Mouse (Mus musculus) myocyte (in vitro differentiated cells): ENCODE measurements around the gene Wdcp. TPM values are rescaled to one million over a fixed set of nuclear protein-coding genes. Genes with fewer than 3 reads are reported as not detected.

Source experiments
- H3K27me3 ChIP-seq: one replicate; pipeline ENCODE4 v1.6.1; 2011; ENCODE audit not compliant: control insufficient read depth, insufficient read depth, insufficient read length
- H3K36me3 ChIP-seq: one replicate; pipeline ENCODE4 v1.6.1; 2011; ENCODE audit not compliant: control insufficient read depth, insufficient read depth
- H3K4me2 ChIP-seq: one replicate; pipeline ENCODE4 v1.6.1; 2011; ENCODE audit warnings: low read depth, control low read depth
- H3K4me3 ChIP-seq: one replicate; pipeline ENCODE4 v1.5.1; 2011; ENCODE audit warnings: mild to moderate bottlenecking, control low read depth, moderate library complexity
- H3K79me2 ChIP-seq: one replicate; pipeline ENCODE4 v1.6.1; 2011; ENCODE audit not compliant: control insufficient read depth, insufficient read depth
- H3ac ChIP-seq: one replicate; pipeline ENCODE4 v1.6.1; 2011; ENCODE audit not compliant: control insufficient read depth, insufficient read length
- CEBPB ChIP-seq: IDR thresholded peaks from 2 replicates; pipeline ENCODE4 v1.6.1; 2011; ENCODE audit warnings: mild to moderate bottlenecking, moderate library complexity; ENCODE audit not compliant: poor library complexity, insufficient read depth, severe bottlenecking
- E2F4 ChIP-seq: IDR thresholded peaks from one replicate; pipeline ENCODE4 v1.6.1; 2011; ENCODE audit warnings: mild to moderate bottlenecking, control low read depth, moderate library complexity; ENCODE audit not compliant: insufficient read depth
- MAX ChIP-seq: IDR thresholded peaks from one replicate; pipeline ENCODE4 v1.6.1; 2011; ENCODE audit warnings: low read depth, mild to moderate bottlenecking, control low read depth
- MYOD1 ChIP-seq, 3 experiments: IDR thresholded peaks; one replicate each; pipeline ENCODE4 v1.6.1; 2011; ENCODE audit warnings: control low read depth in 2 of 3, low read depth in 2 of 3, mild to moderate bottlenecking in 2 of 3, moderate library complexity in 1 of 3; ENCODE audit not compliant: insufficient read length in 2 of 3, control insufficient read depth in 1 of 3
- MYOG ChIP-seq, 3 experiments: IDR thresholded peaks; one replicate each; pipeline ENCODE4 v1.6.1; 2011; ENCODE audit warnings: control low read depth in 2 of 3, low read depth in 2 of 3, mild to moderate bottlenecking in 2 of 3; ENCODE audit not compliant: insufficient read length in 2 of 3, control insufficient read depth in 1 of 3, insufficient read depth in 1 of 3
- POLR2A ChIP-seq: IDR thresholded peaks from one replicate; pipeline ENCODE4 v1.6.1; 2011; ENCODE audit warnings: low read depth, mild to moderate bottlenecking, control low read depth, moderate library complexity; ENCODE audit not compliant: insufficient read length
- POLR2AphosphoS2 ChIP-seq: IDR thresholded peaks from one replicate; pipeline ENCODE4 v1.6.1; 2011; ENCODE audit warnings: low read depth, control low read depth; ENCODE audit not compliant: insufficient read length
- REST ChIP-seq: IDR thresholded peaks from one replicate; pipeline ENCODE4 v1.6.1; 2011; ENCODE audit warnings: mild to moderate bottlenecking, control low read depth, moderate library complexity; ENCODE audit not compliant: insufficient read depth, insufficient read length
- SRF ChIP-seq: IDR thresholded peaks from one replicate; pipeline ENCODE4 v1.6.1; 2011; ENCODE audit warnings: low read depth; ENCODE audit not compliant: control insufficient read depth, insufficient read length
- TCF12 ChIP-seq: IDR thresholded peaks from one replicate; pipeline ENCODE4 v1.6.1; 2011; ENCODE audit warnings: mild to moderate bottlenecking, control low read depth; ENCODE audit not compliant: poor library complexity, insufficient read depth, severe bottlenecking
- TCF3 ChIP-seq: IDR thresholded peaks from one replicate; pipeline ENCODE4 v1.6.1; 2011; ENCODE audit warnings: low read depth, control low read depth; ENCODE audit not compliant: insufficient read length
- USF1 ChIP-seq: IDR thresholded peaks from one replicate; pipeline ENCODE4 v1.6.1; 2011; ENCODE audit warnings: low read depth, mild to moderate bottlenecking, control low read depth, moderate library complexity
- polyA plus RNA-seq: library from polyadenylated mRNA; unstranded; fragments of >200 nt; fragmentation: generic; extraction: Trizol; gene quantifications from one replicate; pipeline ENCODE4 v1.2.1, GENCODE M21; 2012; ENCODE audit warnings: missing spikeins

Wdcp gene
- polyA plus RNA-seq, 1 experiment = 8.3 TPM

DNA sequence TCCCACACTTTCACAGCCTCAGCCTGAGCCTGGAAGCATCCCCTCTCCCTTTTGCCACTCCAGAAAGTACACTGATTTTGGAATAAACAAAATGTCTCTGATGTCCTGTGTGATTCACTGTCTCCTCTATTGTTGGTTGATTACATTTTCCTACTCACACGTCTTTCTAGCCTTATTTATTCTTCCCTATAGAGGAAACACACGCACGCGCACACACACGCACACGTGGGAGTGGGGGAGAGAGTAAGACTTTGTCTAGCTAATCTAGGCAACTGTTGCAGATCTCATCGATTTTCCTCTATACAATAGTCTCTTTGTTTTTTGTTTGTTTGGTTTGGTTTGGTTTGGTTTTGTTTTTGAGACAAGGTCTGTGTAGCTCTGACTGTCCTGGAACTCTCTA, 65.3 kb downstream of the Wdcp start:
- peak overlapping the region; percentile 77 for H3K4me2 ChIP-seq
- TF ChIP-seq USF1 (no peak), MYOD1 (IDR thresholded peaks at IDR 0.05; ENCODE audit: control insufficient read depth in 1 of 3, insufficient read length in 2 of 3, low read depth in 2 of 3) (no peak), CEBPB (no peak), POLR2AphosphoS2 (no peak), SRF (no peak), TCF3 (no peak), E2F4 (no peak), POLR2A (no peak), MAX (no peak), MYOG (IDR thresholded peaks at IDR 0.05; ENCODE audit: control insufficient read depth in 1 of 3, insufficient read depth in 1 of 3, insufficient read length in 2 of 3, low read depth in 2 of 3) (no peak), TCF12 (no peak), REST (no peak)
- H3K27me3 ChIP-seq = no peaks in the 10 kb centered on the region
- no peak overlapping the region for H3ac ChIP-seq
- H3K4me3 ChIP-seq = peak overlapping the region; percentile 31
- peaks cover 3% of the 10 kb centered on the region for H3K79me2 ChIP-seq
- no peaks in the 10 kb centered on the region for H3K36me3 ChIP-seq

Other genes with a start within 250 kb of the Wdcp start
- gene Fam228a, start 104.9 kb upstream of the Wdcp start, polyA plus RNA-seq = not detected
- gene Pfn4, start 74.3 kb upstream of the Wdcp start, polyA plus RNA-seq = 0.02 TPM
- 0.07 TPM for gene Fam228b, start 74.0 kb upstream of the Wdcp start, polyA plus RNA-seq
- gene Sf3b6, start 25.8 kb upstream of the Wdcp start, polyA plus RNA-seq = 100.0 TPM
- 7.3 TPM for gene Fkbp1b, start 1.7 kb upstream of the Wdcp start, polyA plus RNA-seq
- 0.07 TPM for gene Mfsd2b, start 31.1 kb downstream of the Wdcp start, polyA plus RNA-seq
- 4.9 TPM for gene Ubxn2a, start 64.4 kb downstream of the Wdcp start, polyA plus RNA-seq
- gene Atad2b, start 74.0 kb downstream of the Wdcp start, polyA plus RNA-seq = 3.7 TPM